Mouse (Mus musculus) ES-CJ7 (cell line): ENCODE measurements around the gene Slc43a3.

ENCODE experiments used
- DNase-seq: peaks from one replicate; pipeline ENCODE4 v3.0.0; 2011; ENCODE audit warnings: low read depth, low spot score

The Slc43a3 gene

GRCm38 (mm10) chr2:84937491-84938150 lies 1.2 kb downstream of the Slc43a3 start:
- DNase-seq = no peak

DNA sequence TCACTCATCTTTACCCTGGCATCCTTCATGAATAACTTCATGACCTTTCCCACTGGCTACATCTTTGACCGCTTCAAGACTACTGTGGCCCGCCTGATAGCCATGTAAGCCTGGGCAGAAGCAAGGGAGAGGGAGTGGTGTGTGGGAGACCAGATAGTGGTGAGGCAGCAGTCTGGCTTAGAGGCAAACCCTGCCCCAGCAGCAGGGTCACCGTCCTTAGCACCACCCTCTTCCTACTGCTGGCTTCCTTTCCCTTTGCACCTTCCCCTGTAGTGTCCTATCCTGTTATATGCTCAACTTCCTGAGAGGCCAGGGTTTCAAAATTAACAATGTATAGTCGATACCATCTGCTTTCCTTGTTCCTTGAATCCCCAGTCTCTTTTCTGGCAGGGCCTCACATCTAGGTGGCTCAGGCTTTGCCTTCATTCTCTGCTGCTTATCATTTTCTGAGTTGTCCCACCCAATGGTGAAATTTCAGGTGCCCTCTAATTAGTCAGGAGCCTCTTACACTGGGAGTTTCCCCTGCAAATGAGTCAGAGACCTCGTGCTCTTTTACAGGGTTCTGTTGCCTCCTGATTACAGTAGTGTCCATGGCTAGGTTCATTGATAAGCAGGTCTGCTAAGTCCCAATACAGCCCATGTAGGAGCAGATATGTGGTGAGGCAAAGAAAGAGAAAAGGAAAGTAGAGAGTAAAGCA lies 2.0 kb downstream of the Slc43a3 start:
- no peak for DNase-seq

- no peak for DNase-seq
Observed at GRCm38 (mm10) chr2:84939306-84939705, 2.9 kb downstream of the Slc43a3 start.

DNA sequence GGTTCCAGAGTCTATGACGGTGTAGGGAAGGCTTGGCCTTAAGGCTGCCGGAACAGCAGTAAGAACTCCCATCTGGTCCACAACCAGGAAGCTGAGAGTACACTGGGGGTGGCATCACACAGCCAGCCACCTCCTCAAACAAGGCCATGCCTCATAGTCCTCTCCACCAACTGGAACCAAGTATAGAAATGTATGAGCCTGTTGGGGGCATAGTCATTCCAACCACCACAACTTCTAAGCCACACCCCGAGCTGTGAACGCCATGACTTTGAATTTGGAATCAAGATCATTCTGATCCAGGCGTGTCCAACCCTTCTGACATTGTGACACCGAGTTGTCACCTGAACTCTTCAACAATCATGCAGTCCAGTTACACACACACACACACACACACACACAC lies 3.3 kb downstream of the Slc43a3 start:
- DNase-seq = no peak

DNA sequence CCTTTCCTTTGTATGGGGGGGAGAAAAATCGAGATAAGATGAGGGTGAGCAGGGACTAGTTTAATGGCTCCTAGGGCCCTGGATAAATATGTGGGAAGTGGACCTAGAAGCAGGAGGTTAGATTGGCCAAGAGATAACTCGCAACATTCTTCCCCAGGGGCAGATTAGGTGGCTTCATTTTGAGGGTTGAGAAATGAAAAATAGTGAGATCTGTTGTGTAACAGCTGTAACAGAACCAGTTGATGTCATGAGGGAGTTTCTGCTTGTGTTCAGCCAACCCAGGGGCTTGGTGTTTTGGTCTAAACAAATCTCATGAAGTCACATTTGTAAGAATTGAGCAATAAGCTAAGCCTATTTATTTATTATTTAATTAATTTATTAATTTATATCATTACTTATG lies 5.0 kb downstream of the Slc43a3 start:
- DNase-seq = no peak

DNA sequence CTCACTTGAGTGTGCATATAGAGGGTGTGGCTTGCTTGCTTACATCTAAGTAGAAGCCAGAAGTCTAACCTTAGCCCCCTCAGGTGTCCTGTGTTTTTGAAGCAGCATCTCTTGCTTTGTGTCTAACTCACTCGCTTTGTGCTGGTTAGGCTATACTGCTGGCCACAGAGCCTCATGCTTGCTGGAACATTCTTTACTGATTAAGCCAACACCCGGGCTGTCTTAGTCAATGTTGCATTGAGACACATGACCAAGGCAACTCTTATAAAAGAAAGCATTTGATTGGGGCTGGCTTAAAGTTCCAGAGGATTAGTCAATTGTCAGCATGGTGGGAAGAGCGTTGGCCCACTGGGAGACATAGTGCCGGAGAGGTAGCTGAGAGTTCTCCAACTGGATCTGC lies 5.4 kb downstream of the Slc43a3 start:
- no peak for DNase-seq

DNA sequence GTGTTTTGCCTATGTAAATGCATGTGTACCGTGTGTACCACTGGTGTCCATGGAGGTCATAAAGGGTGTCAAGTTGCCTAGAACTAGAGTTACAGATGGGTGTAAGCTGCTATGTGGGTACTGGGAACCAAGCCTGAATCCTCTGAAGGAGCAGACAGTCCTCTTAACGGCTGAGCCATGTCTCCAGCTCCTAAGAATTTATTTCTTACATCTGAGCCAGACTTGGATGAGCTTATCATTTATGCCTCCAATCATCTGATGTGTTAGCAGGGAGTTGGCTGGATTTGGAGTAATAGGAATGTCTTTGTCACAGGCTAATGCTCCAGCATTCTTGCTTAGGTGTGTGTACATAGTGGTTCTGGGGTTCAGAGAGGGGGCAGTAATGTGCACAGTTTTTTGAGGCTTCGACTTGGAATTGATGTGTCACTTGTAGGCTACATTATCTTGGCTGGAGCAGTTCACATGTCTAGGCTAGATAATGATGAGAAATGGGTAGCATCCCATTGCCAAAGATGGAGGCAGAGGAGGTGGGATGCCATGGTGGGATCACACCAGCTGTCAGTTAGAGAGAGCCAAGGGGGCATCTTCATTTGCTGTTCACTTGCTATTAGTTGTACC lies 10.9 kb downstream of the Slc43a3 start:
- no peak for DNase-seq

- no peak for DNase-seq
Observed at GRCm38 (mm10) chr2:84948252-84948651, 11.9 kb downstream of the Slc43a3 start.

DNA sequence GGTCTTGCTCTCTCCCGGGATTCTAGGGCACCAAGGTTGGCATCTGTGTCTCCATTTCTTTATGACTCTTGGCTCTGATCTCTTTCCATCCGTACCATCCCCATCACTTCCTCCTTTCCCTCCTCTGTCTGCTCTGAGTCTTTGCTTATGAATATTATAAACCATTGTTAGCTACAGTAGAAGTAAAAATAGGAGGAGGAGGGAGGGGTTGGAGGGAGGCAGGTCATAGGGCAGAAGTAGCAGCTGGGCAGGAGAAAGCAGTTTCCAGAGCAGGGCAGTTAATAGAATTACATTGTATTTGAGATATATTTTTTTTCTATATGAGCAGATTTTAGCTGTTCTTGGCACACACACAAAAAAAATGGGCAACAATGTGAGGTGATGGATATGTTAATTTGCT lies 12.3 kb downstream of the Slc43a3 start:
- DNase-seq = no peak

- DNase-seq = no peak
Observed at GRCm38 (mm10) chr2:84951027-84951426, 14.6 kb downstream of the Slc43a3 start.

DNA sequence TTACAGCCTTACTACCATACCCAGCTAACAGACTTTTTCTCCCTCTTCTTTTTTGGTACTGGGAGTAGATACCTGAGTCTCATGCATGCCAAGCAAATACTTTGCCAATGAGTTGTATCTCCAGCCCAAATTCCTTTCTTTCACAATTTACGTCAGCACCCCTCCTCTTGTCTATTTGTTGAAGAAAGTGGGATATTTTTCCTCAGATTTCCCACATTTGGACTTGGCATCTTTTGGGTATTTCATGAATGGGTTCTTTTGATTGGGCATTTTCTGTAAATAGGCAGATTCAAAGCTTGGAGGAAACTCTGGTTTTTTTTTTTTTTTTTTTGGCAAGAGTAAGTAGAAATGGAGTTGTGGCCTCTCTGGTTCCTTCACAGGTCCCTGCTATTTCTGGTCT lies 15.9 kb downstream of the Slc43a3 start:
- DNase-seq = no peak

DNA sequence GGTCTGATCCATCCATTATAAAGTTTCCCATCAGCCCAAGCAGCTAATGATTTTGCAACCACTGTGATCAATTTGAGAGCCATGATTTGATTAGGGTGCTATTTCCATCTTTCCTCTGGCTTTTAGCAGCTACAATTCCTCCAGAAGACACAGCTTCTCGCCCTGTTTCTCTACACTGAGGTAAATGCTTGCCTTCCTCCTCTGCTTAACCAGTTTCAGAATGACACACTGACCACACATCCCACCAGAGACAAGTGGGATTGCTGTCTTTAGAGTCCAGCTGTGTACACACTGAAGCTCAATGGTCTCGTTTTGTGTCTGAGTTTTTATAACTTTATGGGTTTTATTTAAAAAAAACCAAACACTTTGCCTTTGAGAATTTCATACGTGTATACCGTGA lies 16.3 kb downstream of the Slc43a3 start:
- DNase-seq = no peak

DNA sequence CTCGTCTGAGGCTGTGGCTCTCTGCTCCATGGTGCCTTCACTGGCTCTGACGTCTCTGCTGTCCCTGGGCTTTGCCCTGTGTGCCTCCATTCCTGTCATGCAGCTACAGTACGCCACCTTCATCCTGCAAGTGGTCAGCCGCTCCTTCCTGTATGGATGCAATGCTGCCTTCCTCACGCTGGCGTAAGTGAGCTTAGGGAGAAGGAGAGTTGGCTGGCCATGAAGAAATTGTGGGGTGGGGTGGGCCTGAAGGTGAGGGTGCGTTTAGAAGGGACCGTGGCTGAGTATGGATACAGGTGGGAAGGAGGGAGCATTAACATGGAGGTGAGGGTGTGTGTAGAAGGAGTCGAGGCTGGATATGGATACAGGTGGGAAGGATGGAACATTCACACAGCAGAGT lies 19.1 kb downstream of the Slc43a3 start:
- no peak for DNase-seq

GRCm38 (mm10) chr2:84956274-84956673 lies 19.9 kb downstream of the Slc43a3 start:
- peak; percentile 23 for DNase-seq

GRCm38 (mm10) chr2:84958588-84959264 lies 22.3 kb downstream of the Slc43a3 start:
- DNase-seq = no peak

DNA sequence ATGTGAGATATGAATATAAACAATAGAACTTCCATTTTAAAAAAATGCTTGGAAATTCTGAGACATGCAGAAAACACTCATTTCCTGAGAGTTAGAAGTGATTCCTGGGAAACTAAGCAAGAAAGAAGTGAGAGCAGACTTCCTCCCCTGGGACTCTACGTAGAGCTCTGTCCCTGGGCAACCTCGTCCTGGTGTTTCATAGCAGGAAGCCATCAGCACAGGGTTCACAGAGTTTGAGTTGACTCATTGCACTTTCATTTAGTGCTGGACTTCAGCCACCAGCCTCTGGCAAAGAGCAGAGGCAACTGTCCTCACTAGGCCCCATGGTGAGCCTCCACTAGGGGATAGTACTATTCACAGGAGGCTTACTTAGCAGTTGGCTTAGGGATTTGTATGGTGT lies 24.9 kb downstream of the Slc43a3 start:
- no peak for DNase-seq

DNA sequence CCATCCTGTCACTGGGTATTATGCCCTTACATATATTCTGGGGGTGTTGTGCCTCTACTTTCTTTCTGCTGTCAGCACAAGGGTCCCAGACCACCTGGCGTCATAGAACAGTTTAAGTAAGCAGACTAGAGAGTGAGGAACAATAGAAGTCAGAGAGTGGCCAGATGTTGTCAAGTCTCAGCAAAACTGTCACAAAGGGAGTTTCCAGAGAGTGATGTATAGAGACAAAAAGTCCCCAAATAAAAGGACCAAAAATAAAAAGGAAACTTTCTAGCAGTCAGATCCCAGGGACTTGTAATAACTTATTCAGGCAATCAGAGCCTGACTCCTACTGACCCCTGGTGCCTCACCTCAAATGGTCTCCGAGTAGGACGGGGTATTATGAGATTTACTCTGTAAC lies 25.5 kb downstream of the Slc43a3 start:
- DNase-seq = no peak

- DNase-seq = no peak
Observed at GRCm38 (mm10) chr2:84962906-84963507, 26.6 kb downstream of the Slc43a3 start.

GRCm38 (mm10) chr2:84964111-84964801 lies 27.9 kb downstream of the Slc43a3 start:
- no peak for DNase-seq

DNA sequence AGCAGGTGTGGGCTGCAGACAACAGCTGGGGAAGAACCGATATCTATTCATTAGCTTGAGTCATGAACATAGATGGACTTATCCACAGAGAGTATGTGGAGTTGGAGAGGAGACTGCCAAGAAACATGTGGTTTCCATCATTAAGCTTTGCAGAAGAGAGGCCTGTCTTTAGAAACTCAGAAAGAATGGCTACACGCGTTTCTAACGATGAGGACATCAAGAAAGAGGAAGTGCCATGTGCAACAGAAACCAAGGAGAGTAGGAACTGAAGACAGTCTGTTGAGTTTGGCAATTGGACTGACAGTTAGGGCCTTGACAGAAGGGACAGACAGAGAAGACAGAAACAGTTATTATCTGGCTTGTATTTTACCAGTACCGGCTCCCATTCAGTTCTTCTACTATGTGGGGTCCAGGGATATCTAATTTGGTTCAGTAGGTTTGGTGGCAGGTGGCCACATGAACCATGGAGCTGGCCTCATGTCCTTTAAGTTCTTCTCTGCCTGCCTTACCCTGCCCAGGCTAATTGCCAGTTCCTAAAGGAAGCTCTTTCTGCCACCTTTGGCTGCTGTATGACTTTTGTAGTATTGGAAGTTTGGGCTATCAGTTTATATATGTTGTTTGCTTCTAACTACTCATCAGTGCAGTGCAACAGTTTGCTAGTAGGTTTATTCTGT lies 31.1 kb downstream of the Slc43a3 start:
- no peak for DNase-seq

DNA sequence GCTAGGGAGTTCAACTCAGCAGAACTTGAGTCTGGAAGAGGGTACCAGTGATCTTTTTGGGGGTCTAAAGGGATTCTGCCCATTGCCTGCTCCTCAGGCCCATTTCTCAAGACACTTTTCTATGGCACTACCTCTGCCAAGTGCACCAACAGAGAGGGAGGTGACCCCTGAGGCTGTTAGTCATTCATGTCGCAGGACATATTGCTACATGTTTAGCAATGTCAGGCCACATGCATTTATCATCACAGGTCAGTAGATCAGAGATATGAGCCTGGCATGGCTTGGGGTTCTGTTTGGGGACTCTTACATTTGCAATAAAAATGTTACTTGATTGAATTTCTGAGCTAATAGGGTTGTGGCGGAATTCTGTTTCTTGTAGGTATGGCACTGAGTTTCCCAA lies 39.2 kb downstream of the Slc43a3 start:
- no peak for DNase-seq
